Mouse (Mus musculus): ENCODE data around the gene Prex1. TPM values are rescaled to one million over a fixed set of nuclear protein-coding genes. Genes with fewer than 3 reads are reported as not detected.

Gene Prex1
- polyA plus RNA-seq, 1 experiment from 2014 or later: 12.0 TPM

GRCm38 (mm10) chr2:166619270-166619669, 94.4 kb downstream of the Prex1 start:
- H3K9ac ChIP-seq: no peak overlapping the region
- no peak for ATAC-seq (ENCODE audit: insufficient number of reproducible peaks, low FRiP score)
- H3K4me3 ChIP-seq: no peak overlapping the region
- WGBS: 36% methylated on average over 5 of the region's 5 CpGs
- H3K9me3 ChIP-seq (replicated peaks): no peaks in the 10 kb centered on the region
- H3K27me3 ChIP-seq (replicated peaks): no peaks in the 10 kb centered on the region
- H3K4me2 ChIP-seq: no peak overlapping the region
- 0 out of 2 replicates have a peak, but pooled peaks cover 14% of the 10 kb centered on the region for H3K36me3 ChIP-seq
- H3K27ac ChIP-seq (ENCODE audit: poor library complexity, severe bottlenecking): no peak overlapping the region
- peaks cover 46% of the 10 kb centered on the region for H3K4me1 ChIP-seq (replicated peaks)

- Histone ChIP-seq H3K9me3 (replicated peaks) (no peaks in the 10 kb centered on the region), H3K4me1 (replicated peaks) (peaks cover 34% of the 10 kb centered on the region), H3K27me3 (replicated peaks) (no peaks in the 10 kb centered on the region), H3K9ac (no peak overlapping the region), H3K27ac (ENCODE audit: poor library complexity, severe bottlenecking) (no peak overlapping the region), H3K4me2 (no peak overlapping the region), H3K36me3 (peaks cover 21% of the 10 kb centered on the region), H3K4me3 (no peak overlapping the region)
- ATAC-seq (ENCODE audit: insufficient number of reproducible peaks, low FRiP score): no peak
- 85% methylated on average over 5 of the region's 5 CpGs for WGBS
Measured at GRCm38 (mm10) chr2:166617706-166618105, 95.9 kb downstream of the Prex1 start.

GRCm38 (mm10) chr2:166615338-166616075, 98.1 kb downstream of the Prex1 start:
- Histone ChIP-seq H3K4me2 (no peak overlapping the region), H3K9me3 (replicated peaks) (no peaks in the 10 kb centered on the region), H3K9ac (no peak overlapping the region), H3K27me3 (replicated peaks) (no peaks in the 10 kb centered on the region), H3K4me1 (replicated peaks) (peaks cover 26% of the 10 kb centered on the region), H3K36me3 (peaks cover 22% of the 10 kb centered on the region), H3K27ac (ENCODE audit: poor library complexity, severe bottlenecking) (no peak overlapping the region), H3K4me3 (no peak overlapping the region)
- 67% methylated on average over 2 of the region's 2 CpGs for WGBS
- ATAC-seq (ENCODE audit: insufficient number of reproducible peaks, low FRiP score): no peak

- ATAC-seq (ENCODE audit: insufficient number of reproducible peaks, low FRiP score): no peak
- WGBS: 86% methylated on average over 5 of the region's 5 CpGs
- Histone ChIP-seq H3K4me2 (no peak overlapping the region), H3K4me1 (replicated peaks) (peaks cover 37% of the 10 kb centered on the region), H3K9me3 (replicated peaks) (no peaks in the 10 kb centered on the region), H3K36me3 (peaks cover 10% of the 10 kb centered on the region), H3K27ac (ENCODE audit: poor library complexity, severe bottlenecking) (no peak overlapping the region), H3K4me3 (no peak overlapping the region), H3K27me3 (replicated peaks) (no peaks in the 10 kb centered on the region), H3K9ac (no peak overlapping the region)
Measured at GRCm38 (mm10) chr2:166610271-166610670, 103.4 kb downstream of the Prex1 start.

- ATAC-seq (ENCODE audit: insufficient number of reproducible peaks, low FRiP score): no peak
- H3K36me3 ChIP-seq: peaks cover 9% of the 10 kb centered on the region
- H3K4me3 ChIP-seq: no peak overlapping the region
- H3K27ac ChIP-seq (ENCODE audit: poor library complexity, severe bottlenecking): peak overlapping the region; percentile 38
- no peaks in the 10 kb centered on the region for H3K9me3 ChIP-seq (replicated peaks)
- H3K27me3 ChIP-seq (replicated peaks): no peaks in the 10 kb centered on the region
- no peak overlapping the region for H3K9ac ChIP-seq
- 19% methylated on average over 8 of the region's 8 CpGs for WGBS
- H3K4me1 ChIP-seq (replicated peaks): peaks cover 43% of the 10 kb centered on the region
- no peak overlapping the region for H3K4me2 ChIP-seq
Measured at GRCm38 (mm10) chr2:166608509-166608908, 105.1 kb downstream of the Prex1 start.

GRCm38 (mm10) chr2:166606481-166607245, 107.0 kb downstream of the Prex1 start:
- H3K9me3 ChIP-seq (replicated peaks): no peaks in the 10 kb centered on the region
- H3K36me3 ChIP-seq: 0 out of 2 replicates have a peak, but pooled peaks cover 1% of the 10 kb centered on the region
- no peak overlapping the region for H3K9ac ChIP-seq
- no peak overlapping the region for H3K4me2 ChIP-seq
- no peak for ATAC-seq (ENCODE audit: insufficient number of reproducible peaks, low FRiP score)
- H3K4me1 ChIP-seq (replicated peaks): peaks cover 43% of the 10 kb centered on the region
- 82% methylated on average over 17 of the region's 17 CpGs for WGBS
- no peak overlapping the region for H3K27ac ChIP-seq (ENCODE audit: poor library complexity, severe bottlenecking)
- H3K4me3 ChIP-seq: no peak overlapping the region
- no peaks in the 10 kb centered on the region for H3K27me3 ChIP-seq (replicated peaks)

- WGBS: 56% methylated on average over 6 of the region's 6 CpGs
- 0 out of 2 replicates have a peak, but pooled peaks cover 7% of the 10 kb centered on the region for H3K36me3 ChIP-seq
- no peak overlapping the region for H3K9ac ChIP-seq
- no peak for ATAC-seq (ENCODE audit: insufficient number of reproducible peaks, low FRiP score)
- H3K27me3 ChIP-seq (replicated peaks): no peaks in the 10 kb centered on the region
- H3K4me2 ChIP-seq: no peak overlapping the region
- no peak overlapping the region for H3K4me3 ChIP-seq
- H3K27ac ChIP-seq (ENCODE audit: poor library complexity, severe bottlenecking): 0 out of 2 replicates have a peak overlapping the region, but pooled peaks have one; percentile 36
- peaks cover 43% of the 10 kb centered on the region for H3K4me1 ChIP-seq (replicated peaks)
- H3K9me3 ChIP-seq (replicated peaks): no peaks in the 10 kb centered on the region
Measured at GRCm38 (mm10) chr2:166606053-166606452, 107.6 kb downstream of the Prex1 start.

- 43% methylated on average over 12 of the region's 12 CpGs for WGBS
- no peaks in the 10 kb centered on the region for H3K9me3 ChIP-seq (replicated peaks)
- H3K27ac ChIP-seq (ENCODE audit: poor library complexity, severe bottlenecking): peak overlapping the region; percentile 36; the same call in 1 of the 2 replicates
- no peak for ATAC-seq (ENCODE audit: insufficient number of reproducible peaks, low FRiP score)
- H3K36me3 ChIP-seq: 0 out of 2 replicates have a peak, but pooled peaks cover 7% of the 10 kb centered on the region
- H3K4me3 ChIP-seq: no peak overlapping the region
- H3K4me2 ChIP-seq: peak overlapping the region; percentile 33; the same call in 1 of the 2 replicates
- H3K4me1 ChIP-seq (replicated peaks): peaks cover 43% of the 10 kb centered on the region
- no peak overlapping the region for H3K9ac ChIP-seq
- H3K27me3 ChIP-seq (replicated peaks): no peaks in the 10 kb centered on the region
Measured at GRCm38 (mm10) chr2:166605164-166605831, 108.3 kb downstream of the Prex1 start.

- no peak for ATAC-seq (ENCODE audit: insufficient number of reproducible peaks, low FRiP score)
- 0 out of 2 replicates have a peak, but pooled peaks cover 10% of the 10 kb centered on the region for H3K36me3 ChIP-seq
- H3K27ac ChIP-seq (ENCODE audit: poor library complexity, severe bottlenecking): no peak overlapping the region
- H3K4me2 ChIP-seq: no peak overlapping the region
- H3K9me3 ChIP-seq (replicated peaks): no peaks in the 10 kb centered on the region
- H3K9ac ChIP-seq: no peak overlapping the region
- H3K27me3 ChIP-seq (replicated peaks): no peaks in the 10 kb centered on the region
- no peak overlapping the region for H3K4me3 ChIP-seq
- 85% methylated on average over 3 of the region's 3 CpGs for WGBS
- peaks cover 28% of the 10 kb centered on the region for H3K4me1 ChIP-seq (replicated peaks)
Measured at GRCm38 (mm10) chr2:166602948-166603347, 110.7 kb downstream of the Prex1 start.

- Histone ChIP-seq H3K27me3 (replicated peaks) (no peaks in the 10 kb centered on the region), H3K4me2 (no peak overlapping the region)
- WGBS: 87% methylated on average over 18 of the region's 18 CpGs
Measured at GRCm38 (mm10) chr2:166601420-166601819, 112.2 kb downstream of the Prex1 start.

More at GRCm38 (mm10) chr2:166601420-166601819, 112.2 kb downstream of the Prex1 start:
- no peak overlapping the region for H3K9ac ChIP-seq
- H3K27ac ChIP-seq (ENCODE audit: poor library complexity, severe bottlenecking): no peak overlapping the region
- no peak for ATAC-seq (ENCODE audit: insufficient number of reproducible peaks, low FRiP score)
- H3K9me3 ChIP-seq (replicated peaks): no peaks in the 10 kb centered on the region
- H3K4me1 ChIP-seq (replicated peaks): peaks cover 18% of the 10 kb centered on the region
- H3K36me3 ChIP-seq: 0 out of 2 replicates have a peak, but pooled peaks cover 10% of the 10 kb centered on the region
- no peak overlapping the region for H3K4me3 ChIP-seq
